8 mouse cellular contexts compared by ENCODE assay signal in genomic region chr13:36577916-36578568, GRCm38 (mm10).
DNase-seq lines count a peak whose midpoint lies in the region; ATAC-seq lines count a peak whose summit lies in the region.

No protein-coding gene starts in this region.

- peak; percentile 9 to 19 for DNase-seq in heart, adult 18-20 months
- DNase-seq in heart, postnatal 25 days (ENCODE audit: low spot score), result no peak
- DNase-seq in embryonic facial prominence, embryonic 10.5 days (ENCODE audit: low spot score), result no peak
- DNase-seq in hindbrain, embryonic 11.5 days (ENCODE audit: low spot score), result no peak
- DNase-seq in midbrain, embryonic 10.5 days (ENCODE audit: low spot score), result no peak
- DNase-seq in frontal cortex, postnatal 10 days (ENCODE audit: low spot score in 2 of 2), result no peak
- no peak for DNase-seq in urinary bladder, adult 2 months (ENCODE audit: low spot score)

- peaks cover 32% of the 10 kb centered on the region for H3K4me1 ChIP-seq in embryonic facial prominence, embryonic 10.5 days
- H3K4me1 ChIP-seq in hindbrain, embryonic 11.5 days (replicated peaks; ENCODE audit: control insufficient read depth, insufficient read depth, low read length), result no peaks in the 10 kb centered on the region
- H3K4me1 ChIP-seq in midbrain, embryonic 10.5 days, result peaks cover 33% of the 10 kb centered on the region

- H3K9ac ChIP-seq in hindbrain, embryonic 11.5 days (ENCODE audit: low read depth, low read length), result no peak overlapping the region

- peak overlapping the region; percentile 68 for H3K4me3 ChIP-seq in embryonic facial prominence, embryonic 10.5 days
- H3K4me3 ChIP-seq in hindbrain, embryonic 11.5 days (ENCODE audit: low read depth, low read length), result no peak overlapping the region
- H3K4me3 ChIP-seq in midbrain, embryonic 10.5 days, result peak overlapping the region; percentile 63

- intact Hi-C loops in heart, postnatal 25 days (cut with DNase I), result no loop called here

- 55% methylated on average over 7 of the region's 7 CpGs for WGBS in embryonic facial prominence, embryonic 10.5 days
- WGBS in hindbrain, embryonic 11.5 days, result 55% methylated on average over 7 of the region's 7 CpGs
- WGBS in midbrain, embryonic 10.5 days, result 60% methylated on average over 7 of the region's 7 CpGs

- H3K27ac ChIP-seq in embryonic facial prominence, embryonic 10.5 days (replicated peaks), result peak overlapping the region; percentile 51; the same call in 1 of the 2 replicates
- H3K27ac ChIP-seq in hindbrain, embryonic 11.5 days (ENCODE audit: low read depth, low read length), result no peak overlapping the region; the same call in 1 of the 2 replicates
- H3K27ac ChIP-seq in midbrain, embryonic 10.5 days (replicated peaks), result peak overlapping the region; percentile 90

- H3K36me3 ChIP-seq in embryonic facial prominence, embryonic 10.5 days (replicated peaks), result no peaks in the 10 kb centered on the region
- no peaks in the 10 kb centered on the region for H3K36me3 ChIP-seq in hindbrain, embryonic 11.5 days (ENCODE audit: control insufficient read depth, insufficient read depth, low read length)
- H3K36me3 ChIP-seq in midbrain, embryonic 10.5 days, result no peaks in the 10 kb centered on the region

- peaks cover 55% of the 10 kb centered on the region for H3K27me3 ChIP-seq in embryonic facial prominence, embryonic 10.5 days (replicated peaks; ENCODE audit: low read depth, poor library complexity, severe bottlenecking)
- H3K27me3 ChIP-seq in hindbrain, embryonic 11.5 days (ENCODE audit: control insufficient read depth, insufficient read depth, low read length), result no peaks in the 10 kb centered on the region
- H3K27me3 ChIP-seq in midbrain, embryonic 10.5 days (ENCODE audit: low read depth, poor library complexity, severe bottlenecking), result peaks cover 49% of the 10 kb centered on the region

- H3K9me3 ChIP-seq in embryonic facial prominence, embryonic 10.5 days, result no peaks in the 10 kb centered on the region
- no peaks in the 10 kb centered on the region for H3K9me3 ChIP-seq in hindbrain, embryonic 11.5 days (ENCODE audit: control insufficient read depth, low read length)
- no peaks in the 10 kb centered on the region for H3K9me3 ChIP-seq in midbrain, embryonic 10.5 days (replicated peaks)

- no peak overlapping the region for H3K4me2 ChIP-seq in hindbrain, embryonic 11.5 days (replicated peaks; ENCODE audit: low read depth, low read length)

- ATAC-seq in hindbrain, embryonic 11.5 days (ENCODE audit: low FRiP score), result peak; percentile 47
- ATAC-seq in megakaryocyte progenitor cell, adult 5-6 weeks (replicated peaks; ENCODE audit: poor library complexity), result no peak

Comparison
In these comparisons a context has a peak if more than half of its experiments do, and no peak if none do; other contexts are left out.
1. DNase-seq: peak in heart, adult 18-20 months (2 of 2); none in heart, postnatal 25 days (single experiment), embryonic facial prominence, embryonic 10.5 days (single experiment), hindbrain, embryonic 11.5 days (single experiment), midbrain, embryonic 10.5 days (single experiment), frontal cortex, postnatal 10 days (0 of 2) and urinary bladder, adult 2 months (single experiment).